Mouse (Mus musculus): ENCODE results near the gene Phc2. TPM values are rescaled to one million over a fixed set of nuclear protein-coding genes. Genes with fewer than 3 reads are reported as not detected.
A peak's percentile ranks its signal among the peaks of the same experiment; 100 is the strongest.
"Not testable (repeated sequence)": the region's sequence is repeated elsewhere in the genome, so short reads cannot be mapped to it uniquely, and the experiment has no call there.

Phc2 gene
- total RNA-seq, 1 experiment from 2014 or later: 70.3 TPM

DNA sequence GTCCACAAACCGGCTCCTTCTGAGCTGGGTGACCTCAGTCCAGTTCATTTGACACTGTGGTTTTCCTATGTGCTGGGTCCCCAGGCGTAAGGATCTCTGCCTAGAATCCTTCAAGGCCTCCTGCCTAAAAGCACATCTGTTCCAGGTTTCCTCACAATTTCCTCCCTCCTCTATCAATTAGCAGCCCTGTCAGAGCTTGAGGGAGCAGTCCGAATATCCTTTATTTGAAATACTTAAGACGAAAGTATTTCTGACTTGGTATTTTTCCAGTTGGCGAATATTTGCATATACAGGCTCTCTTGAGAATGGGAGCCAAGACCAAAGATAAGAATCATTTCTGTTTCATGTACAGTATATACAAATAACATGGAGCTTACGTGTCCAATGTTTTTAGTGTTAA lies 8.6 kb upstream of the Phc2 start:
- DNase-seq: no peak

- DNase-seq: no peak
Measured at GRCm38 (mm10) chr4:128646762-128647161, 7.7 kb upstream of the Phc2 start.

- DNase-seq: no peak
Measured at GRCm38 (mm10) chr4:128648567-128649255, 5.8 kb upstream of the Phc2 start.

GRCm38 (mm10) chr4:128651530-128651929 lies 3.0 kb upstream of the Phc2 start:
- no peak for DNase-seq

GRCm38 (mm10) chr4:128652584-128653298 lies 1.8 kb upstream of the Phc2 start:
- no peak for DNase-seq

- no peak for DNase-seq
Measured at GRCm38 (mm10) chr4:128655446-128655845, 944 bp downstream of the Phc2 start.

GRCm38 (mm10) chr4:128660196-128660595 lies 5.7 kb downstream of the Phc2 start:
- DNase-seq: peak; percentile 35

GRCm38 (mm10) chr4:128661063-128661462 lies 6.6 kb downstream of the Phc2 start:
- no peak for DNase-seq

DNA sequence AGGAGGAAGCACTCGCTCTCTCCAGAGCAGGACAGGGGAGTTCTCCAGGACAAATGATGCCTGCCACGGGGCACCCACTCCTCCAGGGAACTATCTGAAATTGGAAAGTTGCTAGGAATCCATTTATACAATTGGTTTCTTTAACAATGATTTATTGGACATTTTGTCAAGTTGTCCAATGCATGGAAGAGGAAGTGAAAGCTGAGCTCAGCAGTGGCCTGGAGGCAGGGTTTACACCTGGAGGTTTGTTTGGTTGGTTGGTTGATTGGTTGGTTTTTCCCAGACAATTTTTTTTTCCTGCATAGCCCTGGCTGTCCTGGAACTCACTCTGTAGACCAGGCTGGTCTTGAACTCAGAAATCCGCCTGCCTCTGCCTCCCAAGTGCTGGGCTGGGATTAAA lies 9.5 kb downstream of the Phc2 start:
- DNase-seq: no peak

DNA sequence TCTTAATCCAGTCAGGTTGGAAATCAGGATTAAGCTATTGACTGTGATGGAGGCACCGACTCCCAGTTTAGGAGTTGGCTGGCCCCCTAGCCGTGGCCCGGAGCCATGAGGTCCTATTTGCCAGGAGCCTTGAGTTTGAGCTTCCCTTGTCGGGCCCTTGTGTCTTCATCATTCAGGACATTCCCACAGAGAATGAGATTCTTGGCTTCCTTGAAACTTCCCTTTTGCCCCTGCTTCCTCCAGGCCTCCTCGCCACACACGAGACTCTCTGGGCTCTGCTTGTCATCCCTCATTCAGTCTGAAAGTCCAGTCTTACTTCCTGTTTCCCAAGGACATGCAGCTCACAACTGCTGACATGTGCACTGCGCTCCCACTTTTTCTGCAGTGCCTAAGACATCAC lies 11.9 kb downstream of the Phc2 start:
- not testable (repeated sequence) for DNase-seq

DNA sequence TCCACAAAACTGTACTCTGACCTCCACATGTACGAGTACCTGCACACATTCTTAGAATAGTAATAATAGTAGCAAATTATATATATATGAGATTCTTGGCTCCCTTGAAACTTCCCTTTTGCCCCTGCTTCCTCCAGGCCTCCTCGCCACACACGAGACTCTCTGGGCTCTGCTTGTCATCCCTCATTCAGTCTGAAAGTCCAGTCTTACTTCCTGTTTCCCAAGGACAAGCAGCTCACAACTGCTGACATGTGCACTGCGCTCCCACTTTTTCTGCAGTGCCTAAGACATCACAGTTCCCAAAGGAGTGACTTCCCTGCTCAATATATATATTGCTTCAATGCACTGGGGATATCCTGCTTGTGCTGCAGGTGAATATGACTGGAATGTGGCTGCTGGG lies 12.7 kb downstream of the Phc2 start:
- DNase-seq: not testable (repeated sequence)

DNA sequence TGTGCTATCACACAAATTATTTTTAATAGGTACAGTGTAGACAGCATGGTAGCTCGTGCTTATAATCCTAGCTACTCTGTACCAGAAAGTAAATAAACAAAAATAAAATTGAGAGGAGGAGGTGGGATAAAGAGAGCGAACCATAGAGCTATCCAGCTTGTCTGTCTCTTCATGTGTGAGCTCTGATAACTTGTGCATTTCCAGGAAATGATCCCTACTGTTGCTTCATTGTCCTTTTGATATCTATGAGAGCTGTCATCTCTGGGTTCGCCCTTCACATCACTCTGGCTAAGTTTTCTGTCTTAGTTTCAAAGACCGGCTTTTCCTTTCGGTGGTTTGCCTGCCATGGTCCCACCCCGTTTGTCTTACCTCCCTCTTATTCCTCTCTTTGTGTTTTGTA lies 14.7 kb downstream of the Phc2 start:
- DNase-seq: no peak

DNA sequence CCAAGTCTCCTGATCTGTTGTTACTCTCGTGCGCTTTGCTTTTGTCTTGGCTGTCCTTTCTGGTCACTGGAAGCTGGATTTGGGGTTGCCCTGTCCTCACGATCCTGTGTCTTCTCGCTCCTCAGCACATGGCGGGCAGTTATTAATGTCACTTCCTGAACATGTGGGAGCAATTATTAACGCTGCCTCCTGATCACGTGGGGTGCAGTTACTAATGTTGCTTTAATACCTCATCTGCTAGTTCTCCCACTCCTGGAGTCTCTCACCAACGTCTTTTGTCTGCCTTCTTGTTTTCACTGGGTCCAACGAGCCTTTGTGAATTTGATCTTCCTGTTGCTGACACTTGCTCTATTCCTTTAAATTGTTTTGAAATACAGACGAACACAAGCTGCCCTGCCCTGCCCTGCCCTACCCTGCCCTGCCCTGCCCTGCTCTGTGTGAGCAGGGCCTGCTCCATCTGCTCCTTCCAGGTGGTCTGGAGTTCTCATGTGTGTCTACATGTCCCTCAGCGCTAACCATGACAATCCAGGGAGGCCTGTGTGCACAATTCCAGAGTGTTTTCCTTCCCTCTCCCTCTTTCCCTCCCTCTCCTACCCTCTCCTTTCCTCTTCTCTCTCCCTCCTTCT lies 16.2 kb downstream of the Phc2 start:
- no peak for DNase-seq

GRCm38 (mm10) chr4:128672494-128672893 lies 18.0 kb downstream of the Phc2 start:
- no peak for DNase-seq

GRCm38 (mm10) chr4:128678564-128679217 lies 24.2 kb downstream of the Phc2 start:
- no peak for DNase-seq

GRCm38 (mm10) chr4:128681126-128681525 lies 26.6 kb downstream of the Phc2 start:
- DNase-seq: no peak

GRCm38 (mm10) chr4:128682281-128682680 lies 27.8 kb downstream of the Phc2 start:
- no peak for DNase-seq

DNA sequence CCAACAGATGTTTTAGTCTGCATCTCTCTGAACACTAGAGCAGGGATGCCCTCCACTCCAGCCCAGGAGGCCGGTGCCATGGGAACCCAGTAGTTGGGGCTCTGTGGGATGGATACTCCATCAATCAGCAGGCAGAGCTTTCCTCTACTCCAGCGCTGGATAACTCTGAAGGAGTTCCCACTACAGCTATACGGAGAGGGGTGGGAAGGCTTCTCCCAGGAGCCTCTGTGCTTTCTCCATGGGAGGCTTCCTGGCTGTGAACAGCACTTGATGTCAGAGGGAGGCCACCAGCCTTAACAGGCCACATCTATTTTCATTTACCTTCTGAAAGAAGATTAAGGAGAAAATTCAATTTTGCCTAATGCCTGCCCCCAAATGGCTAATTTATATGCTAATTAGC lies 29.2 kb downstream of the Phc2 start:
- no peak for DNase-seq

DNA sequence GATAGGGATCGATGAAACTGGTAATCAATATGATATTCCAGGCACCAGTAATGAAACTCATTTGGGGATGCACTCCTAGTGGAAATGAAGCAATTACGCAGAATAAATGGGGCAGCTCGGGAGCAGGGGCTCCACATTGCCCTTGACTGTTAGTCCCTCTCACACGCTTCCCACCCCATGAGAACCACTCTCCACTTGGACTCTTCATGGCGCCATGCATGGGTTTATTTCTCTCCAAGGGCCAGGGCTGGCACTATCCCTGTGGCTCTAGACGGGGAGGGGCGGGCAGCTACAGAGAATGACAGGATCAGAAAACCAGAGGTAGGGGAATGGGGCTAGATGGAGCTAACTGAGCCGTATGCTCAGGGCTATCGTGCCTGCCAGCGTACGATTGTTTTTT lies 29.6 kb downstream of the Phc2 start:
- DNase-seq: no peak

GRCm38 (mm10) chr4:128688513-128688913 lies 34.0 kb downstream of the Phc2 start:
- DNase-seq: no peak

- no peak for DNase-seq
Measured at GRCm38 (mm10) chr4:128688976-128689375, 34.5 kb downstream of the Phc2 start.

DNA sequence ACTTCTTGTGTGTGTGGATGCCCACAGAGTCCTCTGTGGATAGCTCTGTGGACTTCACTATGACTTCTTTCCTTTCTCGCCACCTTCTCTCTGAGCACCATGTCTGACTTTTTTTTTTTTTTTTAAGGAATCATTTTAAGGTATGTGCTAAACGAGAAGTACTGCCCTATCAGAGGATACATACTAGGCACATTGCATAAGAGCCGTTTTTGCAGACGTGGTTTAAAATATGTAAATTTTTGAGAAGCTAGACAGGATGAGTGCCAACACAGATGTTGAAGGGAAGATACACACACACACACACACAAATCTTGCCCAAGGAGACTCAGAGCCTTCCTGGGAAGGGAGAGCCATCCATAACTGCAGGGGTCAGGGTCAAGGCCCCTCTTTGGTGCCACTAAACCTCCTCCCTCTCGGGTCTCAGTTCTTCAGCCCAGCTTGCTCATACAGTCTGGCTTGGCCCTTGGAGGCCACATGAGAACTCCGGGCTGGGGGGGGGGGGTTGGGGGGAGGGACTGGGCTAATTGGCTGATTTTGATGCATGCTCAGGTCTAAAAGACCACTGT lies 35.3 kb downstream of the Phc2 start:
- DNase-seq: no peak

- no peak for DNase-seq
Measured at GRCm38 (mm10) chr4:128691195-128691594, 36.7 kb downstream of the Phc2 start.
